Mouse (Mus musculus): ENCODE data around the gene Susd1. TPM values are rescaled to one million over a fixed set of nuclear protein-coding genes. Genes with fewer than 3 reads are reported as not detected.

Susd1 gene
- polyA plus RNA-seq (2017; shearing (Covaris generic)) = 7.5 TPM

GRCm38 (mm10) chr4:59437990-59438854, at the start of gene Susd1:
Susd1 (minus strand) TSS chr4:59438633.

Other genes starting within 250 kb of the Susd1 start
- 16.4 TPM for gene Ugcg, start 249.4 kb downstream of the Susd1 start, polyA plus RNA-seq (2017; shearing (Covaris generic))
- gene Ptbp3, start 110.7 kb upstream of the Susd1 start, polyA plus RNA-seq (2017; shearing (Covaris generic)) = 171 TPM
- gene Hsdl2, start 142.9 kb upstream of the Susd1 start, polyA plus RNA-seq (2017; shearing (Covaris generic)) = 52.5 TPM
- 6.1 TPM for gene E130308A19Rik, start 187.6 kb upstream of the Susd1 start, polyA plus RNA-seq (2017; shearing (Covaris generic))

All from CD4-positive, CD25-positive, alpha-beta regulatory T cell, adult 9 weeks (primary cell).